Mouse (Mus musculus) CD4-positive, CD25-positive, alpha-beta regulatory T cell, adult 4 months (primary cell): ENCODE results near the gene Ccr4. TPM values are rescaled to one million over a fixed set of nuclear protein-coding genes. Genes with fewer than 3 reads are reported as not detected.
"Not testable (repeated sequence)": the region's sequence is repeated elsewhere in the genome, so short reads cannot be mapped to it uniquely, and the experiment has no call there.

Experiments
- ATAC-seq: one replicate; pipeline ENCODE4 v1.8.0; 2017
- polyA plus RNA-seq, 2 experiments: library from polyadenylated mRNA; unstranded; fragments of 100-300 nt; shearing (Covaris generic); gene quantifications; one replicate each; pipeline ENCODE4 v1.2.1; 2017

Gene Ccr4
- polyA plus RNA-seq, 2 experiments from 2014 or later, result 27.8 to 29.8 TPM

DNA sequence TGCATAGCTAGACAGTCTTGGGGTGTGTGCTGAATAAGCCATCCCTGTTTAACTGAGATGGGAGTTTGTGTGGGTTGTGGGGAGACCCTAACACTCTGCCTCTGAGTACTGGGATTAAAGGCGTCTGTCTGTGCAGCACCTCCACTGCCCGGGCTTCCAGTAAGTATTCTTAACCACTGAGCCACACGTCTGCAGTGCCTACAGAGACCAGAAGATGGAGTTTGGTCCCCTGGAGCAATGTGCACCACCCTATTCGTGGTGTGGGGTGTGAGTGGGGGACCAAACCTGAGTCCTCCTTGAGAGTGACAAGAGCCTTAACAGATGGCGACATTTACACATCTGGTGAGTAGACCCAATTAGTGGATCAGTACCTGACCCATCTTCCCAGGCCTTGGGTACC, 17.3 kb upstream of the Ccr4 start:
- no peak for ATAC-seq

DNA sequence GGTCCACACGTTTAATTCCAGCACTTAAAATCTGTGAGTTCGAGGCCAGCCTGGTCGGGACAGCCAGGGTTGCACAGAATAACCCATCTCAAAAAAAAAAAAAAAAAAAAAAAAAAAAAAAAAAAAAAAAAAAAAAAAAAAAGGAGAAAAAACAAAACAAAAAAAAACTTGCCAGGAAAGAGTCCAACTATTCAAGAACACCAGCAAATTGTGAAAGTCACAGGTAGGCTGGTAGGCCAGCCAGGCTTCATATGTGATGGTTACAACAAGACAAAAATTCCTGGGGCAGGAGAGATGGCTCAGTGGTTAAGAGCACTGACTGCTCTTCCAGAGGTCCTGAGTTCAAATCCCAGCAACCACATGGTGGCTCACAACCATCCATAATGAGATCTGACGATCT, 15.8 kb upstream of the Ccr4 start:
- not testable (repeated sequence) for ATAC-seq

DNA sequence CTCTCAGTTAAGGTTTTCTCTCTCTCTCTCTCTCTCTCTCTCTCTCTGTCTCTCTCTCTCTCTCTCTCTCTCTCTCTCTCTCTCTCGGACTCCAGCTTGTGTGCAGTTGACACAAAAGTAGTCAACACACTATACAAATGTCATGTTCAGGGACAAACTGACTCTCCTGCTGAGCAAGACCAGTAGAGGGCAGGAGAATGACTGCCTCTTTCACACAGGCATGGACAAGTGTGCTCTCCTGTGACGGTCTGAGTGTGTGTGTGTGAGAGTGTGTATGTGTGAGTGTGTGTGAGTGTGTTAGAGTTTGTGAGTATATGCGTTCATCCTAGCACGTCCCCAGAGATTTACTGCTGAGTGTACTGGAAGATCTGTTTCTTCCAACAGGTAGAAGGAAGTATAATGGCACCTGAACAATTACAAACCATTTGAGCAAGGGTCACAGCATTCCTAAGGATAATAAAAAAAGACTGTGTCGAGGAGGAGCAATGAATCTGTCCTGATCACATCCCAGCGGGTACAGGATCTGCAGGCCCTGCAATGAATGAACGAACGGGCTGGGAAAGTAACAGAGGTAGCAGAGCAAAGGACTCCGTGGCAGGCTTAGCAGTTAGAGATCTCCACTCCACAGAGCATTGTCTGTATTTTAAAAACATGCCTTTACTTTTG, 14.2 kb upstream of the Ccr4 start:
- ATAC-seq, result no peak

DNA sequence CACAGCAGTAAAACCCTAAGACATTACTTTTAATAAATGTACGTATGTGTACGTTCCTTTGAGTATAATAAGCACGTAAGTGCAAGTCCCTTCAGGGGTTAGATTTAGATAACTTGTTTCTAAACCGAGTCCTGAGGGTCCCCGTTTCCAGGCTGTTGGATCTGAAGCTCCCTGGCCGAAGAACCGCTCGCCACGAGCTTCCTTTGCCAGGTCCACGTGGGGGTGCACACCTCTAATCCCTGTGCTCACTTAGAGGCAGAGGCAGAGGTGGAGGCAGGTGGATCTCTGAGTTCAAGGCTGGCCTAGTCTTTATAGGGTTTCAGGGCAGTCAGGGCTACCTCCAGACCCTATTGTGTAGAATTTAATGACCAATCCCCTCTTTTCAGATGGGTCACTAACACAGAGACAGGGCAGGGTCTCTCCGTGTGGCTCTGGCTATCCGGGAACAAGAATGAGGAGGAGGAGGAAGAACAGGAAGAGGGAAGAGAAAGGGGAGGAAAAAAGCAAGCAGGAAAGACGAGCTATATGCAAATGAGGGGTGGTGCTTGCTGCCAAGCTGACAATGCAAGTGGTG, 13.3 kb upstream of the Ccr4 start:
- no peak for ATAC-seq

DNA sequence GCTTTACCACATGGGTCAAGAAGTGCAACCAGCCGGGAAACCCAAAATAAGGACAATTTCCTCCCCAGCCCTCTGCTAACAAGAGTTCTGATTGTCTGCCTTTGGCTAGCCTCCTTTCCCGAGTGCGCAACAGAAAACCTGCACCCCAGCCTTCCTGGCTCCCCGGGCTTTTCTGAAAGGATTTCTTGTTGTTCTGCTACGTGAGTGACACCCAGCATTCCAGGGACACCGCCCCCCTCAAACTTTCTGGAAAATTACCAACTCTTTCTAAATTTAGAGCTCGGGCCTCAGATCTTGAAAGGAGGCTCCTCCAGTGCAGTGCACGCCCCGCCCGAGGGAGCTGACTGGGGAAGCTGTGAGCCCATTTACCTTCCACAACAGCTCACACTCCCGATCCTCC, 10.6 kb upstream of the Ccr4 start, which contains the start of gene C130032M10Rik:
C130032M10Rik (plus strand) TSS at position 334 of the 400 bp plus-strand sequence.
- no peak for ATAC-seq

DNA sequence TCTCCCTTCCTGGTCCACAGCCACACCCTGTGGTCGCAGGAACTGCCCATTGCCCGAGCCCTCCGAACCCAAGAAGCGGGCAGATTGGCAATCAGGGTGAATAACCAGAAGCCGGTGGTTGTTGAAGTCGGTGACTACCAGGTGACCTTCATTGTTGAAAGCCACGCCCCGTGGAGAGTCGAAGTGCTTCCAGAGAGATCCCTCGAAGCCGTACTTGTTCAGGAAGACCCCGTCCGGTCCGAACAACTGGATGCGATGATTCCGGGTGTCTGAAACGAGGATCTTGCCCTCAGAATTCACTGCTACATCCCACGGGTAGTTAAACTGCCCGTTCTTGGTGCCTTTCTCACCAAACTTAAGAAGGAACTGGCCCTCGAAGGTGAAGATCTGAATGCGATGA, 8.1 kb upstream of the Ccr4 start:
- ATAC-seq, result no peak

DNA sequence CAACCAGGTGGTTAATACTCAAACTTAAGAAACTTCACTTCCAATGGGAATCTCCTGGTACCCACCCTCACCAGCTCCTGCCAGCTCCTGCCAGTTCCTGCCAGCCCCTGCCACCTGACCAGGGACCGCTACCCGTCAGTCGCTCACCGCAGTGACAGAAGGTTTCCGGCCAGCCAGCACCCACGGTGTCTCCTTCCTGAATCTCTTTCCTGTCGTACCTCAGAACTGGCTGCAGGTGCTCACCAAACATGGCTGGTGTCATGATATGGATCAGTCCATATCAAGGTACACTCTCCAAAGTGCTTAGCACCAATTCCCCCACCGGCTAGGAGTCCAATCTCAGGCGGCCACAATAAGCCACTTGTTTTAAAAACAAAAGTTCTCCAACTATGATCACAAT, 5.1 kb upstream of the Ccr4 start:
- peak; percentile 80 for ATAC-seq

DNA sequence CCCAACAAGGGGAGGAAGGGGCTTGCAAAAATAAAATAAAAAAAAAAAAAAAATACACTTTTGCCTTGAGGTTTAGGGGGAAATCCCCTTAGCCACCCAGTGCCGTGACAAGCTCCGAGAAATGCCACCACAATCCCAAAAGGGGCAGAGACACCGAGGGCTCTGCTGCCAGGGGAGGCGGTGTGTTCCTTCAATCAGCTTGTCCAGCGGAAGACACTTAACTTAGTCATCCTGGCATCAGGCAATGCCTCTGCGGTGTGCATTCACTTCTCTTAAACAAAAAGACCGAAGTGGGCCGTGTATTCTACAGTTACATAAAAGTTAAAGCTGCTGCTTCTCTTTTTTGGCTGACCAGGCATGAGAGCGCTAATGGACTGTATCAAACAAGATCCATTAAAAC, 2.7 kb upstream of the Ccr4 start:
- ATAC-seq, result peak; percentile 73

DNA sequence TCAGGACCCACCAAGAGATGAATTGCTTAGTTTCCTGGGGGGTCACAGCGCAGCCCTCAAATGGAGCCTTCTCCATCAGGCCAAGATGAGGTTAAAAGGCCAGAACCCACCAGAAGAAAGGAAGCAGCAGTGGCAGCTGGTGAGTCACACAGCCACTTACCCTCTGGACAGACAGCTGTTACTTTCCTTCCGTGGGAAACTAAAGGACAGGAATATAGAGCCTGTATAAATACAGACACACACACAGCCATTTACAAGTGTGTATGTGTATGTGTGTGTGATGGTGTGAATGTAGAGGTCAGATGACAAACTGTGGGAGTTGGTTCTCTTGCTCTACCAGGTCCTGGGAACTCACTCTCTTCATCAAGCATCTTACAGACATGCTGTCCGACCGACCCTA, 1.8 kb upstream of the Ccr4 start:
- ATAC-seq, result no peak

DNA sequence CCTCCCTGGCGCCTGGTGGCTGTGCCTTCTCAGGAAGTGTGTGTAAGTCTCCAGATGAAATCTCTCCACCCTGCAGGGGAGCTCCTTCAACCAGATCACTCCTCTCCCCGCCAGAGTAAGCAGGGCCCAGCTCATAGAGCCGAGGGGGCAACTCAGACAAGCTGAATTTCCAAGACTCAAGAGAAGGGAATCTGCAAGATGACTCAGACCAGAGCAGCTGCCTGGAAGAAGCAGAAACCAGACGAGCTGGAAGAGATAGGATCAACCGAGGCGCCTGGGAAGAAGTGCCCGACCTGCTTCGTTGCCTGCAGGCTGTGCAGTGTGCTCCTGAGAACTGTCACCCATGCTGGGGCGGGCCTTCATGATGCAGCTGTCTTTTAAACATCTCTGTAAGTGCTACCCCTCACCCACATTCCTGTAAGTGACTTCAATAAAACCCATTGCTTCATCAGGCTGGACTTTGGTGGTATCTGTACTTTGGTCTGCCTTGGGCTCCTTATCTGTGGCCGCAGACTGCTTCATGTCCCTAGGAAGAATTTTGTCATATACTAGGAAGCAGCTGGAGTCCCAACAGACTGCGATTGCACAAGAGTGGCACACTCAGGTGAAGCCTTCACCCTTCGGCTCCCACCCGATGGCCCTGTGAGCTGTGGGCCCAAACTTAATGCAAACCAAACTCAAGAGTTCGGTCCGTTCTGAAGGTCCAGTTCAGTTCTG, 1.8 kb downstream of the Ccr4 start:
- no peak for ATAC-seq

DNA sequence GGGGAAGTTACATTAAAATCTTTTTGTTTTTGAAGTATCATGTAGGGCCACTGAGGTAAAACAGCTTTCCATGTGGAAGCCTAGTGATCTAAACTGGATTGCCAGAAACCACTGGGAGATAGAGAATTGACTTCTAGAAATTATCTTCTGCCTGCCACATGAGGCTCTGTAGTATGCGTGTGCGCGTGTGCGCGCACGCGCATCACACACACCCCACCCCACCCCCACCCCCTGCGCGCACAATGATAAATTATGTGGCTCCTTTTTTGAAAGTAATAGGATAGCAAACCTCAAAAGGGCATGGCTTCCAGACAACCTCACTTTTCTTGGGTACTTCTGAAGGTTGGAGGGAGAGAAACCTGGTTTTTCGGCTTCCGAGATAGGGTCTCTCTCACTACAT, 2.8 kb downstream of the Ccr4 start:
- no peak for ATAC-seq

DNA sequence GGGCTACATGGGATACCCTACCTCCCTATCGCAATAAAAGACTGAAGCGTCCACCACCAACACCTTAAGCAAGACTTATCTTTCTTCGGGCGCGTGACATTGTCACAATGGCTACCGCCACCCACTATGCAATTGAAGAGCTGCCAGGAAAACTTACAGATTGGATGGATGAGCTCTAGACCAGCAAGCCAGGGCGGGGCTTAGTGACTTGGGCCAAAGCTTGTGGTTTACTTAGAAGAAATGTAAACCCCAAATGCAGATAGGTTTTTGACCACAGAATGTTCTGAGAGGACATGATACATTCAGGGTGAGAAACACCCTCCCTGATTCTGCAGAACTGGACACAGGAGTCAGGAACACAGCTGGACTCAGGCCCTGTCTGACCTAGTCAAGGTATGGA, 3.6 kb downstream of the Ccr4 start:
- ATAC-seq, result no peak

DNA sequence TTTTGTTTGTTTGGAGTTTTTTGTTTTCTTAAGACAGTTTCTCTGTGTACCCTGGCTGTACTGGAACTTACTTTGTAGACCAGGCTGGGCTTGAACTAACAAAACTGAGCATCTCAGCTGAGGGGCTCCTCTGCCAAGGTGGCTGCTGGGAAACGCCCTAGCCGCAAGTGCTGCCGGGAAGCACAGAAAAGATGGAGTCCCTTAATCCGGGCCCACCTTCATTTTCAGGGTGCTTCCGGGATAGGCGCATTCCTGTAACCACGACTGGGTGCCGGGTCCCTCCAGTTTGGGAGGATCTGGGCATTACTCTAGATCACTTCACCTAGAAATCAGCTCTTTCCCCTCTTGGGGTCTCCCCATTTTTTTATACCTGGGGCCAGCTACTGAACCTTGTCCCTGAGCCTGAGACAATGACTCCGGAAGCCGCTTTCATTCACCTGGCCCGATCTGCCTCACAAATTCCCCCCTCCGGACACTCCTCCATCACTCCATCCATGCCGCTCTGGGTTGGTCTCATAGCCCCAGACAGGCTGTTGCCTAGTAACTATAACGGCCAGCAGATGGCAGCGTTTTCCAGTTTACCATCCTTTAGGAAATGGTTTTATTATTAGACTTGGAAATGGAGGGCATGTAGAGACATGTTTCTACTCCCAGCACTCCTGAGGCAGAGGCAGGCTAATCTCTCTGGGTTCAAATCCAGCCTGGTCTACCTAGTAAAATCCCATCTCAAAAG, 4.8 kb downstream of the Ccr4 start:
- ATAC-seq, result peak; percentile 31

DNA sequence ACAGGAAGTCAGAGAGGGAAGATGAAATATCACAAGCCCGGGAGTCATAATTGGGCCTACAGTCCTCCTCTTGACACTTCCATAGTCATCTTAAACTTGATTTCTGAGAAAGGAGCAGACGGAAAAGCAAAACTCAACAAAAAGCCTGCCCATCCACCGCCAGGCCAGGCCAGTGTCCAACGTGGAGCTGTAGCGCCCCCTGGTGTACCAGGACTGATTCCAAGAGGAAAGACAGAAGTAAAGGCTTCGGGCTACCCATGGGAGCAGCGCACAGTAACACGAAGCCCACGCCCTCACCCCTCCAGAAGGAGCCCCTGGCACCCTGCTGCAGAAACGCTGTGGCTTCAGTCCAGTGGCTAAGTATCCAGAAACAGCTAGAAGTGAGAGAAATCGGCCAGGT, 6.5 kb downstream of the Ccr4 start:
- ATAC-seq, result peak; percentile 65

DNA sequence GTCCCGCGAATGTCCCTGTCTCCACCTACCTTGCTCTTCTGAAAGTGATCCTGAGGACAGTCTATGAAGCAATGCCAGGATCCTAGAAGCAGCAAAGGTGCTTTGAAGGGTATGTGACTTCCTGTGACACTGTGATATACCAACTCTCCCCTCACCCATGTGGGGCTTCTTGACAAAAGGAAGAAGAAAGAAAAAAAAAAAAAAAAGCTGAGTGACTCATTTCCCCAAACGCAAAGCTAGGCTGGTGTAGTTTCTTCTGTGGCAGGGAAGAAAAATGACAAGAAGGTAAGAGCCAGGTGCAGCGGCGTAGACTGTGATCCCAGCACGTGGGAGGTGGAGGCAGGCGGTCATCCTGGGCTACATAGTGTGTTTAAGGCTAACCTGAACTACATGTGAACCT, 8.2 kb downstream of the Ccr4 start:
- peak; percentile 82 for ATAC-seq

DNA sequence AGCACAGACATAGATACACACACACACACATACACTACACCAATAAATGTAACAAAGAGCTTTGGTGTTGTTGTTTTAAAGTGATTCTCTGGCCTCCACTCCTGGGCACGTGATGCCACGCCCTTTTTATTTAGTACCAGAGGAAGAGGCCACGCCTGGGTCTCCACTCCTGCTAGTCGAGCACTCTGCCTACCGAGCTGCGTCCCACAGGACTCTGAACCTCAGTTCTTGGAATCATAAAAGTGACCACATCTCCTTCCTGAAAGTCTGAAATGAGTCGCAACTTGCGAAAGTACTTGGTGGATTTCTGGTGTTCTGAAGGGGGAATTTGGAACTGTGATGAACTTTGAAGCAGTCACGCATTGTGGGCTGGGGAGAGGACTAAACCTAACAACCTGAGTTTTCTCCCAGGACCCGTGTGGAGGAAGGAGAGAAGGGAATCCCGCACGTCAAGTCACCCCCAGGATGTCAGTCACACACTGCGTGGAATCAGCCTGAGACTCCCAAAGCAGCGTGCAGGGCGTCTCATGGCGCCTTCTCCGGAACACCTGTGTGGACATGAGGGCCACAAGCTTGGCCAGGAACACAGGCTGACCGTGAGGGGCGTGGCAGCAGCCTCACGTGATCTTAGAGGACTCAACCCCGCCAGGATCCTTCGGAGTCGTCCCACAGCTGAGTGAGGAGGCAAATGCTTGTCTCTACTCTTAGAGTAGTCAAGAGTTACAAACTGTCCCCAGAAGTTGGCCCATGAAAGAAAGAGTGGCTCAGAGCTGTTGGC, 17.0 kb downstream of the Ccr4 start:
- ATAC-seq, result peak; percentile 35

DNA sequence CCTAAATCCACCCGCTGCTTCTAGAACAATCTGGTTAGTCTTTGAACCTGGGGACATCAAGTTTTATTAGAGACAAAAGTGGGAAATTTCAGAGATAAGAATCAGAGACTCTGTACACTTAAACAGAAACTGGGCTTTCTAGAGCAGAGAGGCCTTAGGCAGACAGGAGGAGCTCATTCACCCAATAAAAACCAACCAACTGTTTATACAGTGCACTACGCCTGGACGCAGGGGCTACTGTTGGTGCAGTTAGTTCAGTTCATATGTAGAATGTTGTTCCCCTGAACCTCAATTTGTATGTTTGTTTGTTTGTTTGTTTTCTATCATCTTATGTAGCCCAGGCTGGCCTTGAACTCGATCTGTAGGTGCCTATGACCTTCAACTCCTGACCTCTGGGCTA, 17.9 kb downstream of the Ccr4 start:
- peak; percentile 31 for ATAC-seq

DNA sequence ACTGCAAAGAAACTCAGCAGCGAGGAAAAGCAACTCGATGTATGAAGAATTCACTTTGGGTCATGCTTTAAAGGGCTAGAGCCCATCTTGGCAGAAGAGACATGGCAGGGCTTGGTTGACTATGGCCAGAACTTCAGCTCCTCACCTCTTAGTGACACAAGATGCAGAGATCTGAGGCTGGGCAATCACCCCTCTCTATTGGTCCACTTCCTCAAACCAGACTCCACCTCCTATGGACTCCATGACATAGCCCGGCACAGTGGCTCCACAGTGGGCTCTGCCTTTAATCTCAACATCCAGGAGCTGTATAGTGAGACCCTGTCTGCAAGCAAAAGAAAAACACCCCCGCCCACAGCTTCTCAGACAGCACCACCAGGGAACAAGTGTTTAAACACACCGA, 19.9 kb downstream of the Ccr4 start:
- ATAC-seq, result no peak

DNA sequence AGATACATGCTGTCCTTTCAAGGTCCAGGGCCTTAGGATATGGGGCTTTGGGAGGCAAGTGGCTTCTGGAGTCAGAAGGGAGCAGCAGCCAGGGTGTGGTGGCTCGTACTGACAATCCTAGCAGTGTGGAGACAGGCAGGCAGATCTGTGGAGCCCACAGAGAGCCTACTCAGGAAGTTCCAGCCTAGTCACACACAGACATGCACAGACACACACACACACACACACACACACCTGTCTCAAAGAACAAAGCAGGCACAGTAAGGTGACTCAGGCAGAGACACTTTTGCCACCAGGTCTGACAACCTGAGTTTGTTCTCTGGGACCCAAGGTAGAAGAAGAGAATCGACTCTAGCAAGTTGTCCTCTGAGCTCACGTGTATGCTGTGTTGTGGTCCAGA, 23.8 kb downstream of the Ccr4 start:
- ATAC-seq, result peak; percentile 58

DNA sequence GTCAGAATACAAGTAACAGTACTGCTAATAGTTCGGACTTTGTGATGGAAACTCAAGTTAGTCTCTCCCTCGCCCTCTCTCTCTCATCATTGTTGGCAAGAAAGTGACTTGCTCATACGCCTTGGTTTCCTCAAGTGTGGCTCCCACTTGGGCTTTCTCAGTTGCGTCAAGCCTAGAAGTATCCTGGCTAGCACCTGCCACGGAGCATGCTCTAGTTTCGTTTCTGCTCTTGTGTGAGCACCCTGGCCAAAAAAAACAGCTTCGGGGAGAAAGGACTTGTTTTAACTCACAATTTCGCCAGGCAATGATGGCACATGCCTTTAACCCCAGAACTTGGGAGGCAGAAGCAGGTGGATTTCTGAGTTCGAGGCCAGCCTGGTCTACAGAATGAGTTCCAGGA, 27.7 kb downstream of the Ccr4 start:
- ATAC-seq, result peak; percentile 21

DNA sequence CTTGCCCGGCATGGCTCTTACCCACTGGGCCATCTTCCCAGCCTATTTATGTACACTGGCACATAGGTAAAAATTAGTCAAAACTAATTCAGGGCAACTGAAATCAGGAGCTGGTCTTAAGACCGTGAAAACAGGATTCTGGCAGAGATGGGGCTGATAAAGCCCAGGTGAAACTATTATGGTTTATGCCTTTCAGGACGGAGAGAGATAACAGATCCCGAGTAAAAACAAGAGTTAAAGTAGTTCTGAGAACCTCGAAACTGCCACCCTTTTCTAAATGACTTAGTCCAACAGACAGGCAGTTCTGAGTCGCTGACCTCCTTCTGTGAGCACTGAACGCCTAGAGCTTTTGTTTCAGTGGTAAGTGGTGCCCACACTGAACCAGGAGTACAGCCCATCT, 32.8 kb downstream of the Ccr4 start:
- no peak for ATAC-seq

DNA sequence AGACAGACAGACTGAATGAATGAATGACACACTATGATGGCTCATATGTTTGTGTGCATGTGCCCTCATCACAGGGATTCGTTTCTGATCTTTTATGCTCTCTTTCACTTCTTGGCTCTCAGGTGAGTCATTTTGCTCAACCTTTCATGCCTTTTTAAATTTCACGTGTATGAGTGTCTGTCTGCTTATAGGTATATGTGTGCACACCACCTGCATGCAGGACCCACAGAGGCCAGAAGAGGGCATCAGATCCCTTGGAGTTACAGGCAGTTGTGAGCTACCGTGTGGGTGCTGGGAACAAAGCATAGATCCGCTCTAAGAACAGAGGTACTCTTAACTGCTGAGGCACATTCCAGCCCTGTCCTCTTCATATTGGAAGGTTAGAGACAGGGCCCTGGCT, 36.0 kb downstream of the Ccr4 start:
- ATAC-seq, result no peak

DNA sequence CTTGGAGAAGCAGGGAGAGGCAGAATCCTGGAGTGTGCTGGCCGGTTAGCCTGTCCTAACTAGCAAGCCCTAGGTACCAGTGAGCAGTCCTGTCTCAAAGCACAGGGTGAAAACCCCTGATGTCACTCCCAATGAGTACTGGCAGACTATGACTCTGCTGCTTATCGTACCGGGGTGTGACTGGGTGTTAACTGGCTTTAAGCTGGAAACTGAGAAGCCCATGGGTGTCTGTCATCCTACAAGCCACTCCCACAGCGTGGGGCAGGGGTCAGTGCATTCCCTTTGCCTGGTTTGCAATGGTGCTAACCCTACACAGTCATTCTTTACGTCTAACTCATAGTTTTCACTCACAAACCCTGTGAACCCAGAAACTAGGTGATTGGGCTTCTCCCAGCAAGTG, 36.5 kb downstream of the Ccr4 start:
- no peak for ATAC-seq
